Mouse (Mus musculus): ENCODE measurements around the gene Usf3. TPM values are rescaled to one million over a fixed set of nuclear protein-coding genes. Genes with fewer than 3 reads are reported as not detected.

The Usf3 gene
- polyA plus RNA-seq, 1 experiment: 12.0 TPM

DNA sequence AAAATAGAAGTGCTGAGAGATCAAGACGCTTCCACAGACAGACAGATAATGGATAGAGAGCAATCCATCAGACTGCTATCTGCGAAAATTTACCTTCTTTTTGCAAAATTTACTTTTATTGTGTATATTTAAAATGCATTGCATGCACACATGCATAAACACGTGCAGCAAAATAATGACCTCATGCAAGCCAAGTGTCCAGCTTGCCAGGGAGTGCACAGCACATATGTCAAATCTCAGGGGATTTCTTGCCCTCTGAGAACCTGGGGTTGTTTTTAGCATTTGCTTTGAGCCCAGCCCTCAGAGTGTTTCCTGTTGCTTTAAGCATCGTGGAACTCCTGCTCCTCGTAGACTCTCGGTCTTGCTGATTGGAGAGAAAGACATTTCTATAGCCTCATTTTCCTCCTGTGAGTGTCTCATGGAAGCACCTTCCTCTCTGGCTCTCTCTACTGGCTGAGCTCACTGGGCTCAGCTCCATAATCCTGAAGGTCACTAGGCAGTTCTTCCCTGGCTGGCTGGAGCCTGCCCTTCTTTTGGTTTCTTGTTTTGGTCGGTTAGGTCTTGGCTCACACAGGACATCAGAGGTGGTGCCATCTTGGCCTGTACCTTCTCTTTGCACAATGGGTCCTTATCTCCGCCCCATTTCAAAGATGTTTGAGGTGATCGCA, 98.5 kb downstream of the Usf3 start:
- TF ChIP-seq CTCF (IDR thresholded peaks at IDR 0.05; ENCODE audit: control insufficient read depth, insufficient read depth, low read length): no peak
- TF ChIP-seq POLR2A (IDR thresholded peaks at IDR 0.05; ENCODE audit: borderline replicate concordance, control insufficient read depth, low read depth, low read length): no peak
- no peak overlapping the region for H3K4me3 ChIP-seq (replicated peaks; ENCODE audit: control insufficient read depth, low read depth, low read length)
- no peaks in the 10 kb centered on the region; the same call in 1 of the 2 replicates for H3K4me1 ChIP-seq (ENCODE audit: control insufficient read depth, insufficient read depth, low read length)
- H3K27ac ChIP-seq (ENCODE audit: control insufficient read depth, insufficient read depth, low read depth, low read length, poor library complexity): no peak overlapping the region
- 63% methylated on average over 9 of the region's 9 CpGs for WGBS

Other genes with a start within 250 kb of the Usf3 start
- 5.4 and 11.4 TPM in 2 replicates for gene Qtrt2, start 246.4 kb upstream of the Usf3 start, polyA plus RNA-seq (2011; ENCODE audit: insufficient read depth, insufficient read length, low replicate concordance, missing spikeins)
- 0.92 and 1.5 TPM in 2 replicates for gene Zdhhc23, start 193.5 kb upstream of the Usf3 start, polyA plus RNA-seq (2011; ENCODE audit: insufficient read depth, insufficient read length, low replicate concordance, missing spikeins)
- gene Gramd1c, start 109.9 kb upstream of the Usf3 start, polyA plus RNA-seq (2011; ENCODE audit: insufficient read depth, insufficient read length, low replicate concordance, missing spikeins): 4.5 and 6.3 TPM in 2 replicates
- gene Atp6v1a, start 33.5 kb upstream of the Usf3 start, polyA plus RNA-seq (2011; ENCODE audit: insufficient read depth, insufficient read length, low replicate concordance, missing spikeins): 6.4 and 19.8 TPM in 2 replicates
- gene Naa50, start 33.4 kb upstream of the Usf3 start, polyA plus RNA-seq (2011; ENCODE audit: insufficient read depth, insufficient read length, low replicate concordance, missing spikeins): 28.1 and 38.1 TPM in 2 replicates
- 2.5 and 3.6 TPM in 2 replicates for gene Sidt1, start 159.9 kb downstream of the Usf3 start, polyA plus RNA-seq (2011; ENCODE audit: insufficient read depth, insufficient read length, low replicate concordance, missing spikeins)
- gene Spice1, start 173.9 kb downstream of the Usf3 start, polyA plus RNA-seq (2011; ENCODE audit: insufficient read depth, insufficient read length, low replicate concordance, missing spikeins): 7.6 and 11.9 TPM in 2 replicates
- not detected in 2 replicates for gene Cfap44, start 221.6 kb downstream of the Usf3 start, polyA plus RNA-seq (2011; ENCODE audit: insufficient read depth, insufficient read length, low replicate concordance, missing spikeins)